Mouse (Mus musculus): ENCODE results near the gene Epn2.

DNA sequence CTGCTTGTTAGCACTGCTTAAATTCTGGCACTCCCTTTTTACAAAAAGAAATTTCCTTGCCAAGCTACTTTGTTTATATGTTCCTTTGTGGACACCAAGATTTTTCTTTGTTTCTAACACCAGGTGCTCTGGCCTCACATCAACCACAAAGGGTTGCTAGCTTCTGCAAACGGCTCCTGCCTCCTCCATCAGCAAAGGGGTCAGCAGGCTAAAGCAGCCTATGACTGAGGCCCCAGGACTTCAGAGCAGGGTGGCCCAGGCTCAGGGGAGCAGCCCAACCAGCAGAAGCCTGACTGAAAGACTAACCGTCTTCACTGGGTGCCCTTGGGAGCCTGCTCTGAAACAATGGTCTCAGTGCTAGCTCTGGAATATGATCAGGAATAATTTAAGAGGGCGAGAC, 22.0 kb upstream of the Epn2 start:
- TF ChIP-seq POLR2A (IDR thresholded peaks at IDR 0.05; ENCODE audit: borderline replicate concordance, low read depth, low read length) (no peak), CTCF (IDR thresholded peaks at IDR 0.05; ENCODE audit: low read depth, low read length) (no peak)

Measured in bone marrow macrophage, adult 2 months (primary cell).